Mouse (Mus musculus) CD8-positive naive resting alpha-beta T cell, adult 2 months (primary cell): ENCODE measurements around the gene Tmem8b.

Experiments used
- DNase-seq, 2 experiments: peaks; one replicate each; pipeline ENCODE4 v3.0.0; 2022; ENCODE audit warnings: low read depth in 2 of 2, low spot score in 2 of 2

The Tmem8b gene

DNA sequence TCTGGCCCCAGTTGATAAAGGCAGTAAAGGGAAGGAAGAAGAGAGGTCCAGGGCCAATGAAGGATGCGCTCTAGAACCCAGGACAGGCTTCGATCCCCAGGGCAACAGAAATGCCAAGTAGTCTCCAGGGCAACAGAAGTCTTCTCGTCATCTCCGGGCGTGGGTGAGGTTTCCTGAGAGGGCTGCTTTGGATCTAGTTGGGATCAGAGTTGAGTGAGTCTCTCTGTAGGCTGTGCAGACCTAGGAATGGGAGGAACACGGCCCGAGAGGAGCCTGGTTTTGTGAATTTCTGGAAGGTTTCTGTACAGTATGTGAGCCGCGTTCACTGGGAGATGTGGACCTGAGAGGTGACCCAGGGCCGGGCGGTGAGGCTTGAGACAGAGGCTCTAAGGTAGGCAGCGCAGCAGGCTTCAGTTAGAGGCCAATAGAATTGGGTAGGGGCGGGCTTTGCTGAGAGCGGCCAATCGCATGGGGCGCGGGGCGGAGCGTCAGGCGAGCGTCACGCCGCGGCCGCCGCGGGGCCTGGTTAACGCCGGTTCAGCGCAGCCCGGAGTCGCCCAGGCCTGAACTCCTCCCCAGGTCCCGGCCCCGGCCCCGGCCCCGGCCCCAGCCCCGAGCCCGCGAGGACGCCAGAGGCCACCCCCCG is at the start of gene Tmem8b, which contains the start of gene Fam221b:
Gene Tmem8b, plus strand, starts transcription at position 190 of the 646 bp plus-strand sequence.
Gene Fam221b, minus strand, starts transcription at position 364 of the 646 bp plus-strand sequence.
- DNase-seq = peak; percentile 75 to 80

DNA sequence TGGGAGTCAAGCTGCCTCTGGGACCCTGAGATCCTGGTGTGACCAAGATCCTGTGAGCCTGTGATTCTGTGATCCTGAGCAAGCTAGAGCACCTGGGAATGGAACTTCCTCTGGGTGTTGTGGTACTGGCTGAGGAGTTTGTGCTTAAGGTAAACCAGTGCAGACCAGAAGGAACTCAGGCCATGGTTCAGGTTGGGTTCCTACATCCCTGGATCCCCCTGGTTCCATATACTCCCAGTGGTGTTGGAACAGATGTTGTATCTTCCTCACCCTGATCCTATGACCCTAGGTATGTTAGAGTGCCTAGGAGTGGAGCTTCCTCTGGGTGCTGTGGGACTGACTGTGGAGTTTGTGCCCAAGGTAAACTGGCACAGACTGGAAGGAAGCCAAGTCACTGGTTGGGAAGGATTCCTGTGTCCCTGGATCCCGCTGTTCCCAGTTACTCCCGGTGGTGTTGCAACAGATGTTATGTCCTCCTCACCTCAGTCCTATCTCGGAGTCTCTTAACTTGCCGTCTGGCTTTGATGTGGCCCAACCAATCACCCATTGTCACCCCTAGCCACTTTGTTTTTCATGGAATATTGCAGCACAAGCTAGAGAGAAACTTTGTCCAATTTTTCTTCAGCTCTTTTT is 48.5 kb upstream of the Tmem8b start:
- DNase-seq = no peak

DNA sequence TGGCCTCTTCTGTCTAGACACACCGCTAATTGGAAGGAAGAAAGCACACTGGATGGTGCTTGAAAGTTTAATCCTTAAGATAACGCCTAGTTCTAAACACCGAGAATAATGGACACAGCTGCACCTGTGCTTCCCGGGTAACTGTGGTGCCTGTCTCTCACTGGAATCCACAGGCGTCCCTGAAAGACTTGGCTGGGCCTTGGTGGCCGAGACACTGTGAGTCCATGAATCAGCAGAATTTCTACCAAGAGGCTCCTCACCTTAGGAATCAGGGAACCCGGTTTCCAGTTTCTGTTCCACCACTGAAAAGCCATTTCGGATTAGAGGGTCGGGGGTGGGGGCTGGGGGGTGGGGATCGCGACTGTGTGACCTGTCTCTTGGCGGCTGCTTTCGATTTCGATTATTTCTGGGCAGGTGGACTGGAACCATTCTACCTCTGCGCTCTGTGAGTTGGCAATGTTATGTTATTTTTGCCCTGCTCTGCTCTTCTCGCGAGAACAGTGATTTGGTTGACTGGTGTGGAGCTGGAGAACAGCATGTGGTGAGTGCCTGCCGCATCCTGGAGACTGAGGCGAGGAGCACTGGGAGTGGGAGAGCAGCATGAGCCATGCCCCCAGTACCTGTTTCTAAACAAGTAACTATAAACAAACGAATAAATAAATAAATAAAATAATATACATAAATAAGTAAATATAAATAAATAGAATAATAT is 39.5 kb upstream of the Tmem8b start:
- no peak for DNase-seq

DNA sequence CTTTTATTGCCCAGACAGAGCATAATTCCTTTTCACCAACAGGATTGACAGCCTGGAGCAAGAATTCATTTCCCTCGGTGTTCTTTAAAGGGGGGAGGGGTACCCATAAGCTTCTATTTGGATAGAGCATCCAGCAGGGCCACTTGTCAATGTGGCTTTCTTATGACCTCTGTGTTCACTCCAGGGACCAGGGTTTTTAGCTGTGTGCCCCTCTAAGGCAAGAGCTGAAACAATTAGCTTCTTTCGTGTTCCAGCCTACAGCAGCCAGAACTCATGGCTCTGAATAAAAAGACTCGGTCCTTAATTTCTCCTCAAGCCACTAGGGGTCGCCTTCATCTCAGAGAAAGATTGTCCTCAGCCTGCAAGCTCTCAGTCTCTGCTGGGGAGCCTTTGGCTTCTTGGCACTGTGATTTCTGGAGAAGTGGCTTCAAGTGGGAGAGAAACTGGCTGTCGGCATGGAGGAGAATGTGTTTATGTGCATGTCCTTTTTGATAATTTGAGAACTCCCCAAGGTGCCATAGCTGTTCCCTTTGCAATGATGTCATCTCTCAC is 38.7 kb upstream of the Tmem8b start:
- peak; percentile 62 to 70 for DNase-seq

- DNase-seq = no peak
Measured at GRCm38 (mm10) chr4:43630671-43631045, 38.1 kb upstream of the Tmem8b start.

DNA sequence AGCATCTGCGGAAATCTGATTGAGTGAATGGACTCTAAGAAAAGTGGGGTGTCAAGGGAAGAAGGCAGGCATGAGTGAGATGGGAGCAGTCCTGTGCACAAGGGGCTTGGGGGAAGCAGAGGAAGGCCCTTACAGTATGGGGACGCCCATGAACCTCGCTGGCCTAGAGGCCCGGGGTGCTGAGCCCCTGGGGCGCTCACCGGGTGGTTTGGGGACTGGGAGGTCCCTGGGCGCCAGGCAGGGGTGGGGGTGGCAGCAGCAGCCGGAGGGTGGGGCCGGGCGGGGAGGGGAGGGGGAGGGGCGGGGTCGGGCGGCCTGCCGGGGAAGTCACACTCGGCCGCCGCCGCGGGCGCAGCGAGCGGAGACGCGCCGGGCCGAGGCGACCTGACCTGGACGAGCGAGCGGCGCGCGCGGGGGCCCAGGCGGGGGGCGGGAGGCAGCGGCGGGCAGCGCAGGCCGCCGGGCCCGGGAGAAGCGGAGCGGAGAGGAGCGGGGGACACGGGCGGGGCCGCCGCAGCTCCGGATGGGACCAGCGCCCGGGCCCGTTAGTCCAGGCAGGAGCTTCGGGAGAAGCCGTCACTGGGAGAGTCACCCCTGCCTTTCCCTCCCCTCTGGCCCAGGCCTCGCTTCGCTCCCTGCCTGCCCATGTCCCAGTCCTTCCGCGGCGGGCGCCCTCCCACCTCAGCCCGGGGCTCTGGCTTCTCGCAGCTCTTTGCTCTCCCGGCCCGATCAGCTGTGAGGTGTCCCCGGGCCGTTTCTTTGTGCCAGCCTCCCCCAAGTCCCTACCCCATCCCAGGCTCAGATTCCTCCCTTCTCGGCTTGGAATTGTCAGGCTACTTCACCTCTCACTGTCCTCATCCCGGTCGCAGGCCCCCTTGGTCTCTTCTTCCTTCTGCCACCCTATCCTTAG is 37.5 kb upstream of the Tmem8b start, which contains the start of gene Npr2:
Gene Npr2, plus strand, starts transcription at position 890 of the 910 bp plus-strand sequence.
- no peak for DNase-seq

DNA sequence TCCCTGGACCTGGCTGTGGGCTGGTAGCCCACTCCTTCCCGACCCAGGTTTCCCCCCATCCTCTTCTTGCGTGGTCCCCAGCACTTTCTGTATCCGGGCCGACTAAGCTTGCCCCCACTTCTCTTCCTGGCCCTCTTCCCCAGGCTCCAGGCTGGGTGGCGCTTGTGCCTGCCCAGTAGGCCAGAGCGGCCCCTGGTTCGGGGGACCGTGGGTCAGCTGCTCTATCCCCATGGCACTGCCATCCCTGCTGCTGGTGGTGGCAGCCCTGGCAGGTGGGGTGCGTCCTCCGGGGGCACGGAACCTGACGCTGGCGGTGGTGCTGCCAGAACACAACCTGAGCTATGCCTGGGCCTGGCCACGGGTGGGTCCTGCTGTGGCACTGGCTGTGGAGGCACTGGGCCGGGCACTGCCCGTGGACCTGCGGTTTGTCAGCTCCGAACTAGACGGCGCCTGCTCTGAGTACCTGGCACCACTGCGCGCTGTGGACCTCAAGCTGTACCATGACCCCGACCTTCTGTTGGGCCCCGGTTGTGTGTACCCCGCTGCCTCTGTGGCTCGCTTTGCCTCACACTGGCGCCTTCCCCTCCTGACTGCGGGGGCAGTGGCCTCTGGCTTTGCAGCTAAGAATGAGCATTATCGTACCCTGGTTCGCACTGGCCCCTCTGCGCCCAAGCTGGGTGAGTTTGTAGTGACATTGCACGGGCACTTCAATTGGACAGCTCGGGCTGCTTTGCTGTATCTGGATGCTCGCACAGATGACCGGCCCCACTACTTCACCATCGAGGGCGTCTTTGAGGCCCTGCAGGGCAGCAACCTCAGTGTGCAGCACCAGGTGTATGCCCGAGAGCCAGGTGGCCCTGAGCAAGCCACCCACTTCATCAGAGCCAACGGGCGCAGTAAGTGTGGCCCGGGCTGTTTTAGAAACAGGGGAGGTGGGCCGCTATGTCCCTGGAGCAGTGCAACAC is 36.5 kb upstream of the Tmem8b start:
- no peak for DNase-seq

DNA sequence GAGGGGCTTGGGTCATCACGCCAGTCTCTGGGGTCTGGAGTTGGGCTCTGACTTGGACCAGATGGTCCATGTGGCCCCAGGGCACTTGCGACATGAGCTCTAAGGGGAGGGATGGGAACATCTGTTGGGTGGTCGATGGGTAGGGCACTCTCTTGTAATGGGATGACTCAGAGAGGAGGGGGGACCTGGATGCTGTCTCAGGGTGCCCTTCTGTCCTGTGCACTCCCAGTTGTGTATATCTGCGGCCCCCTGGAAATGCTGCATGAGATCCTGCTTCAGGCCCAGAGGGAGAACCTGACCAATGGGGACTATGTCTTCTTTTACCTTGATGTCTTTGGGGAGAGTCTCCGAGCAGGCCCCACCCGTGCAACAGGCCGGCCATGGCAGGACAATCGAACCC is 35.5 kb upstream of the Tmem8b start:
- no peak for DNase-seq

GRCm38 (mm10) chr4:43633736-43634135 is 35.0 kb upstream of the Tmem8b start:
- DNase-seq = no peak

DNA sequence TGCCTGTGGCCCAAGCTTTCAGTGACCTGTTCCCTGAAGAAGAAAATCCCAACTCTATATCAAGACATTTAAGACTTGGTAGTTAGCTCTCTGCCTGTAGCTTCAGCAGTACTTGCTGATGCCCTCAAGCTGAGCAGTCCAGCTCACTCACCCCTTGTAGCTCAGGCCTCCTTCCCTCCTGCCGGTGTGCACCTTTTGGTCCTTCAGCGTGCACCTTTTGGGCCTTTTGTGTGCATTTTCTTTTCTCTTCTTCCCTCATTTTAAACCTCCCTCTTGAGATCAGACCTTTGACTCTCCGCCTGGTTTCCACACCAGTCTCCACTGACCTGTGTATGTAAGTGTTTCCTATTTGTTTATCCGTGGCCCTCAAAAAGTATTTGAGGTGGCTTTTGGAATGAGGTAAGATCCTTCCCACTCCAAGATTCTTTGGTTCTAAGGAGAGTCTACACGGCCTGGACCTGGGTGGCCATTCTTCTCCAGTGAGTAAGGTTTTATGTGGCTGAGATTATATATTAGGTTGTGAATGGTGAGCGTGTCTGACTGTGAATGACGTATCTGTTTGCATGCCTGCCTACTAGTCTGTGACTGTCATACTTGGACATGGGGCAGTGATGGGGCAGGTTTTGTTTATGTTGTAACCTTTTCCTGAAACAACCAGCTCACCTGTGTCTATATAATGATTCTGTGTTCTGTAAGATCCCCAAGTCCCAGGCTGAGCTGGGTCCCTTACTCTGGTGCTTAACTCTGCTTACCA is 34.0 kb upstream of the Tmem8b start:
- DNase-seq = no peak

DNA sequence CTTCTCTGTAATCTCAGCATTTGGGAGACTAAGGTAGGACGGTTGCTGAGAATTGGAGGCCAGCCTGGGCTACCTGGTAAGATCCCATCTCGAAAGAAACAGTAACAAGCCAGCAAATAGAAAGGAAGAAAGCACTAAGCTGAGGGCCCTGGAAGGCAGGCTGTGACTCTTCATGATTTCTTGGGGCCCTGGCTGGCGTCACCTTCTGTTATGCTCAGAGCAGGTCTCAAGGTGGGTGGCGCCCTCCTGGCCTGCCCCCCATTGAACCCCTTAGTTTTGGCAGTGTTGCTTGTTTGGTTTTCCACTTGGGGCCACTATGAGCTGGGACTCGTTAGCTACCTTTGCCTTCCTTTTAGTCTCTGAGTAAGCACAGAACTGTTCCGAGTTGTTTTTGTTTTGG is 32.0 kb upstream of the Tmem8b start:
- no peak for DNase-seq

- DNase-seq = no peak
Measured at GRCm38 (mm10) chr4:43640076-43640475, 28.7 kb upstream of the Tmem8b start.

- DNase-seq = no peak
Measured at GRCm38 (mm10) chr4:43640491-43640890, 28.3 kb upstream of the Tmem8b start.

DNA sequence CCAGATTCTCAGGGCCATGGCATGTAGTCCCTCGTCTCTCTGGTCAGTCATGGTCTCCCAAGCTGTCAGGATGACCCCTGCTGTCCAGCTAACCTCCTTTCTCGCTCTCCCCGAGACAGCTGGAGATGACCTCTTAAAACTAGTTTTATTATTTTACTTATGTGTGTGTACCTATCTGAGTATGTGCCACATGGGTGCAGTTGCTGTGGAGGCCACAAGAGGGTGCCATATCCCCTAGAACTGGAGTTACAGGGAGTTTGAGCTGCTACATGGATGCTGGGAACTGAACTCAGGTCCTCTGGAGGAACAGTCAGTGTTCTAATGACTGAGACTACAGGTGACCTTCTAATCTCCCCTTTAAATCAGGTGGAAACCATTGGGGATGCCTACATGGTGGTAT is 19.0 kb upstream of the Tmem8b start:
- DNase-seq = no peak

DNA sequence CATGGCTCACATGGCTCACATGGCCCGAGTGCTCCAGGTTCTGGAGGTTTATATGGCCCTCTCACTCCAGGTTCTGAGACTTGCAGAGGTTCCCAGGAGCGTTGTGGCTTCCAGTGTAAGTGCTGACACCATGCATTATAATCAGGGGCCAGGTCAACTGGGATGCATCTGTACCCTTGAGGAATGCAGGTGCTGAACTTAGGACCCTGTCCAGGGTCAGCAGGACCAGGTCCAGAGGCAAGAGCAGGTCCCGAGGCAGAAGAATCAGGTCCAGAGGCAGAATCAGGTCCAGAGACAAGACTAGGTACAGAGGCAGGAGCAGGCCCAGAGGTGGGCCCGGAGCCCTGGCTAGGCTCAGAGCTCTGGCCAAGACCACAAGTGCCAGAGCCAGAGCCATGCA is 16.0 kb upstream of the Tmem8b start:
- no peak for DNase-seq

DNA sequence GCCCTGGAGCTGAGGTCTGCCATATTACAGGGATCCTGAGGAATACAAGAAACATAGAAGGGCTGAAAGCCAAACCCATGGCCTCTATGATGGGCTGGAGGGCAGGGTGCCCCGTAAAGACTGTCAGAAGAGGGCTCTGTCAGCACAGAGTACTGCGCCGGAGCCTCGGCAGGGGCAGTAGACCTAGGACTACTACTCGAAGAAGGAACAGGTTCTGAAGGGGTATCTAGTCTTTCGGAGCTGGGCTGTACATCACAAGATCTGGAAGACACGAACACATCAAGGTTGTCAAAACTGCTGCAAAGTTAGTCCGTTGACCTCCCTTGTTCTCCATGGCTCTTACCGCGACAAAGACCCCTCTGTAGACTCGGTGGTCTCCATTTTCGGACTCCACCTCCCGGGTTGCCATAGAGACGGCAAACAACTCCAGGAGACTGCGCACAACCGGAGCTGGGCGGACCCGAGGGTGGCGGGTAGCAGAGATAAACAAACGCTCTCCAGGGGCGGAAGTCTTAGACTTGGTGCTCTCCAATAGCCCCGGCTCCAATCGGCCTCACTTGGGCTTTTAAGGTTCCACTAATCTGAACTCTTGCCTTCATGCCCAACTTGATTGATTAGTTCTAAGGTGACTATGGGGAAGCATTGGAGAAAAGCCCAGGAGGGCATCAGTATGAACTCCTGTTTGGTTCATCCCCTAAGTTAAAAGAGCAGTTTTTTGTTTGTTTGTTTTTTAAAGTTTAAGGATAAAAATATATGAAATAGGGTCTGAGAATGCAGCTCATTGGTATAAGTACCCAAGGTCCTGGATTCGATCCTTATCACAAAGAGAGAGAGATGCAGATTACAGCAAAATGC is 15.4 kb upstream of the Tmem8b start, which contains the start of gene Spag8:
Gene Spag8, minus strand, starts transcription at position 434 of the 855 bp plus-strand sequence.
- peak in 1 of 2 experiments; percentile 20 for DNase-seq

DNA sequence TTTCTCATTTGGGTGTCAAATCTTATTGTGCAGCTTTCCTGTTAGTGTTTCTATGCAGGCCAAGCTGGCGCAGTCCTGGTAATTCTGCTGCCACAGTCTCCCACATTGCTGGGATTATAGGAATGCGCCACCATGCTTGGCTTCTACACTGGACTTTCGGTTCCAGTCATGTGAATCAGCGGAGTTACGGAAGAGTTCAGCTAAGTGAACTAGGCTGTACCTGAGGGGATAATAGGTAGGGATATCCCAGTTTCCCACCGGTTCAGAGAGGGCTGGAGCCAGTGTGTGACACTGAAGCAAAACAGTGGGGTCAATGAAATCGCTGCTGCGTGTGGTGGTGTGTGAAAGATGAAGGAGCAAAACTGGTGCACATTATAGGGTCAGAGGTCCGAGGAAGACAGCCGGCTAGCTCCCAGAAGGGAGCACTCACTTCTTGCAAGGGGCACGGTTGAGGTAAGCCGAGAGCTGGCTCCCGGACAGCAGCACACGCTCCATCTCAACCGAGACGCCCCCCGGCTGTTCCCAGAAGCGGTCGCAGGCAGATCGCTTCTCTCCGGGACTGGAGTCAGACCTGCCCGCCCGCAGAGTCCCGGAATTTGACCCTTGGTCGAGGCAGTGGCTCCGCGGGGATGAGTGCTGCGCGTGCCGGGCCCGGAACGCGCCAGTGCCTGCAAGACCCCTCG is 13.0 kb upstream of the Tmem8b start:
- DNase-seq = no peak
